Mouse (Mus musculus): ENCODE data around the gene Ubl3. TPM values are rescaled to one million over a fixed set of nuclear protein-coding genes. Genes with fewer than 3 reads are reported as not detected.

The Ubl3 gene
- polyA plus RNA-seq, 1 experiment from 2014 or later: 76.6 TPM

DNA sequence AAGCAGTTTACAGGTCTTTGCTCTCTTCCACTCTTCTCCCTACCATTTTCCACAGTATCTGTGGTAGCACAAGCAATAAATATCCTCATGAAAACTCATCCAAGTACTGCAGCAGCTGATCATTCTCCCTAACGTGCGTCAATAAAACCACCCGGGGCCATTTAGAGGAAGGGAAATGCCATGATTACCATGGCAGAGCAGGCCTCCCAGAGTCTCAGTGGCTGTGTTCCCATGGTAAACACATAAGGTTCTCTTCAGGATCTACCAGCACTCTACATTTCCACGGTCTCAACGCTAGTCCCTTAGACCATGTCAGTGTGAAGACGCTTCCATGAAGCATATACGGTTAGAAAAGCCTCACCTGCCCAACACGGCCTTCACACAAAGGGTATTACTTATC is 26.0 kb downstream of the Ubl3 start:
- ATAC-seq (ENCODE audit: low FRiP score): no peak
- H3K27ac ChIP-seq (ENCODE audit: low read depth, low read length): no peak overlapping the region
- WGBS: 77% methylated on average over 8 of the region's 8 CpGs
- no peak for DNase-seq (ENCODE audit: low spot score)
- H3K4me1 ChIP-seq (replicated peaks; ENCODE audit: control insufficient read depth, insufficient read depth, low read length): no peaks in the 10 kb centered on the region
- H3K9me3 ChIP-seq (ENCODE audit: control insufficient read depth, low read length): no peaks in the 10 kb centered on the region
- no peak overlapping the region for H3K9ac ChIP-seq (ENCODE audit: low read depth, low read length)
- no peaks in the 10 kb centered on the region for H3K27me3 ChIP-seq (ENCODE audit: control insufficient read depth, insufficient read depth, low read length)
- no peak overlapping the region for H3K4me3 ChIP-seq (ENCODE audit: low read depth, low read length)
- no peak overlapping the region for H3K4me2 ChIP-seq (replicated peaks; ENCODE audit: low read depth, low read length)
- no peaks in the 10 kb centered on the region for H3K36me3 ChIP-seq (ENCODE audit: control insufficient read depth, insufficient read depth, low read length)

DNA sequence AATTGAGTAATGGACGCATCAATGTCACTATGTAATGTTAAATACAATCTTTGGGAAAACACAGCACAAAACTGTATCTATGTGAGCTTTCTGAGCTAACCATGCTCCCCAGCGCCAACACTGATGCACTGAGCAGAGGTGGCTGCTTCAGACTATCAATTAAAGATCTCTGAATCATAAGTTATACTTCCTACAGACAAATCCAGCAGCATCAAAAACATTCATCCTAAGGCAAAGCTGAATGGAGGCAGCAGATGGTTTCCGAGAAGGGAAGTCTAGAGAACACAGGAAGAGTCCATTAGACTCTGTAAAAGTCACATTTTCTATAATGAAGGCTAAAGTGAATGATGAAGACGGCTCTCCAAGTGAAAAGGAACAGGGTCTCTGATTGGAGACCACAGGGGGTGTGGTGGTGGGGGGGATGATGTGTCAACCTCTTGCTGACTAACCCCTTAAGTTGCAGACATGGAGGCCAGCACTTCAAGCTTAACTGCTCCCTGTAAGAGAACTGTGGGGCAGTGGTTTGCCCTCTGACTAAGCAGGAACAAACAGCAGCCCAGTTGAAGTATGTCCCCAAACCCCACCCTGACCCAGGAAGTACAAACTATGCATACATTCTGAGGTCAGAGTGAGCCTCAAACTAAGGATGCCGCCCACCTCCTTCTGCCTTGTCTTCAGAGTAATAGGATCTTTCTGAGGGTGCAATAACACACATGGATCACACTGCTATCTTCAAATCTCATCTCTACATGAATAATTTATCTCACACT is 29.2 kb downstream of the Ubl3 start:
- H3K27me3 ChIP-seq (ENCODE audit: control insufficient read depth, insufficient read depth, low read length): no peaks in the 10 kb centered on the region
- no peaks in the 10 kb centered on the region for H3K9me3 ChIP-seq (ENCODE audit: control insufficient read depth, low read length)
- WGBS: 75% methylated on average over 5 of the region's 5 CpGs
- H3K27ac ChIP-seq (ENCODE audit: low read depth, low read length): no peak overlapping the region
- H3K9ac ChIP-seq (ENCODE audit: low read depth, low read length): no peak overlapping the region
- no peaks in the 10 kb centered on the region; the same call in 1 of the 2 replicates for H3K4me1 ChIP-seq (replicated peaks; ENCODE audit: control insufficient read depth, insufficient read depth, low read length)
- H3K4me3 ChIP-seq (ENCODE audit: low read depth, low read length): no peak overlapping the region
- no peak for ATAC-seq (ENCODE audit: low FRiP score)
- H3K4me2 ChIP-seq (replicated peaks; ENCODE audit: low read depth, low read length): no peak overlapping the region
- DNase-seq (ENCODE audit: low spot score): no peak
- H3K36me3 ChIP-seq (ENCODE audit: control insufficient read depth, insufficient read depth, low read length): no peaks in the 10 kb centered on the region

DNA sequence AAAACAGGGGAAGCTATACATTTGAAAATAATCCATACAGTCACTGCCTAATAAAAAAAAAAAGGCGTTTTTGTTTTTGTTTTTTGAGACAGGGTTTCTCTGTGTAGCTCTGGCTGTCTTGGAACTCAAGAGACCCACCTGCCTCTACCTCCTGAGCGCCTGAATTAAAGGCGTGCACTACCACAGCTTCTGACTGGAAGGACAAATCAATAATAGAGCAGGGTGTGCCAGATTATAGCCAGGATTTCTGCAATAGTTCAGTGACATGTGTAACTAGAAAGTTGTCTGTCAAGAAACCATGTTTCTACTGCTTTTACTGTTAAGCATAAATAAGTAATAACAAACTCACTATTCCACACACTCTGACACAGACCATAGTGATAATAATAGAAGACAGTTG is 30.2 kb downstream of the Ubl3 start:
- Histone ChIP-seq H3K4me1 (replicated peaks; ENCODE audit: control insufficient read depth, insufficient read depth, low read length) (no peaks in the 10 kb centered on the region; the same call in 1 of the 2 replicates), H3K4me3 (ENCODE audit: low read depth, low read length) (no peak overlapping the region), H3K9me3 (ENCODE audit: control insufficient read depth, low read length) (no peaks in the 10 kb centered on the region), H3K9ac (ENCODE audit: low read depth, low read length) (no peak overlapping the region), H3K27ac (ENCODE audit: low read depth, low read length) (no peak overlapping the region), H3K27me3 (ENCODE audit: control insufficient read depth, insufficient read depth, low read length) (no peaks in the 10 kb centered on the region), H3K36me3 (ENCODE audit: control insufficient read depth, insufficient read depth, low read length) (no peaks in the 10 kb centered on the region), H3K4me2 (replicated peaks; ENCODE audit: low read depth, low read length) (no peak overlapping the region)
- no peak for DNase-seq (ENCODE audit: low spot score)
- ATAC-seq (ENCODE audit: low FRiP score): no peak
- 81% methylated on average over 3 of the region's 3 CpGs for WGBS

DNA sequence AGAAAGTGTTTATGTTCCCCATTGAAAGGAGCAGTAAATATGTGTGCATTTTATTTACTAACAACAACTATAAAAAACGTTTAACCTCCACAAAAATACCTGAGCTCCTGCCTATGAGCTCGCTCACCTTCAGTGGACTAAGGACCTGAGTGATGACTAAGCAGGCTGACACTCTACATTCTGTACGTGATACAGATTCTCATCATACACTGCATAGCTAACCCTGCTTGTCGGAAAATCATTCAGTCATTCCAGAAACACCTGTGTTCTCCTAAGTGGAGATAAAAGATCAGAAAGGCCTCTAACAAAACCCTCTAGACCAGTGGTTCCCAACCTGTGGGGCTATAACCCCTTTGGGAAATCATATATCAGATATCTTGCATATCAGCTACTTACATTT is 35.1 kb downstream of the Ubl3 start:
- no peak overlapping the region for H3K27ac ChIP-seq (ENCODE audit: low read depth, low read length)
- H3K9me3 ChIP-seq (ENCODE audit: control insufficient read depth, low read length): no peaks in the 10 kb centered on the region
- H3K27me3 ChIP-seq (ENCODE audit: control insufficient read depth, insufficient read depth, low read length): no peaks in the 10 kb centered on the region
- H3K9ac ChIP-seq (ENCODE audit: low read depth, low read length): no peak overlapping the region
- H3K4me2 ChIP-seq (replicated peaks; ENCODE audit: low read depth, low read length): no peak overlapping the region
- no peaks in the 10 kb centered on the region; the same call in 1 of the 2 replicates for H3K4me1 ChIP-seq (replicated peaks; ENCODE audit: control insufficient read depth, insufficient read depth, low read length)
- 77% methylated on average over 4 of the region's 4 CpGs for WGBS
- DNase-seq (ENCODE audit: low spot score) (no peak), ATAC-seq (ENCODE audit: low FRiP score) (no peak)
- no peak overlapping the region for H3K4me3 ChIP-seq (ENCODE audit: low read depth, low read length)
- H3K36me3 ChIP-seq (ENCODE audit: control insufficient read depth, insufficient read depth, low read length): no peaks in the 10 kb centered on the region

DNA sequence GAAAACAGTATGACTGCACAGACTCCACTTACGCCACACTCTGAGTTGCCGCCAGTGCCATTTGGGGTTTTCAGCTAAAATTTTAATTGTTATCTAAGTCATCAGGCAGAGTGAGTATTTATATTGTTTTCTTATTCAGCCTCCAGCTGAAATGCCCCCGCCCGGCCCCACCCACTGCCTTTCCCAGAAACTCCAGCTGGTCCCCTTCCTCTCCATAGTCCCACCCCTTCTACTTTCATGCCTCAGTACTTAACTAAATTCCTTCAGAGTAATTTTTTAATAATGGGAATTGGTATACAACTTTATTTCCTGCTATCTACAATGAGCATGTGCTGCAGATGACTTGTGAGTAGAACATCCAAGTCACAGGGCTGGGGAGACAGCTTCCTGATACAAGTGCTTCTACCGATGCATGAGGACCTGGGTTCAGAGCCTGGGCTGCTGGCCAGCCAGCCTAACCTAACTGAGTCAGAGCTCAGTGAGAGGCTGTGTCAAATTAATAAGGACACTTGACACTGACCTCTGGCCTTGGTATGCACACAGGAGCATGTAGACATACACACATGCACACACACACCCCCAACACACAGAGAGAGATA is 40.4 kb downstream of the Ubl3 start:
- Histone ChIP-seq H3K27me3 (ENCODE audit: control insufficient read depth, insufficient read depth, low read length) (no peaks in the 10 kb centered on the region), H3K9ac (ENCODE audit: low read depth, low read length) (no peak overlapping the region), H3K36me3 (ENCODE audit: control insufficient read depth, insufficient read depth, low read length) (no peaks in the 10 kb centered on the region), H3K9me3 (ENCODE audit: control insufficient read depth, low read length) (no peaks in the 10 kb centered on the region), H3K27ac (ENCODE audit: low read depth, low read length) (no peak overlapping the region), H3K4me3 (ENCODE audit: low read depth, low read length) (no peak overlapping the region), H3K4me2 (replicated peaks; ENCODE audit: low read depth, low read length) (no peak overlapping the region), H3K4me1 (replicated peaks; ENCODE audit: control insufficient read depth, insufficient read depth, low read length) (no peaks in the 10 kb centered on the region)
- no peak for DNase-seq (ENCODE audit: low spot score)
- WGBS: 94% methylated on average over 5 of the region's 5 CpGs
- no peak for ATAC-seq (ENCODE audit: low FRiP score)

DNA sequence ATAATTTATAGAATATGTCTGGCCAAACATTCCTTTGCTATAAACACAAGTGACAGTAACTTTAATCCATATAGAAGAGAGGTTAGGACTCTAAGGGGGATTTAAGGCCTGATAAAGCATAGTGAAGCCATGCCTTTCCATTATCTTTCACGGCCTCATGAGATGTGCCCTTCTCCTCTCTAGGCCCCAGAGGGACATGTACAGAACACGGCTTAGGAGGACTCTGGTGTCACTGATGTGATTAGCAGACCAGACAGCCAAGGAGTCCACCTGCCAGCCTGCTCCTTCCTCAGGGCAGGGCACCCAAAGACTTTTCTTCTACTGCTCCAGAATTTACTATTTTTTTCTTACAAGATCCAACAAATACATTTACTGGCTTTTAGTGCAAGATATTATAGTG is 42.3 kb downstream of the Ubl3 start:
- DNase-seq (ENCODE audit: low spot score) (no peak), ATAC-seq (ENCODE audit: low FRiP score) (no peak)
- H3K27ac ChIP-seq (ENCODE audit: low read depth, low read length): no peak overlapping the region
- no peaks in the 10 kb centered on the region for H3K4me1 ChIP-seq (replicated peaks; ENCODE audit: control insufficient read depth, insufficient read depth, low read length)
- H3K9ac ChIP-seq (ENCODE audit: low read depth, low read length): no peak overlapping the region
- 76% methylated on average over 2 of the region's 2 CpGs for WGBS
- no peak overlapping the region for H3K4me2 ChIP-seq (replicated peaks; ENCODE audit: low read depth, low read length)
- no peaks in the 10 kb centered on the region for H3K36me3 ChIP-seq (ENCODE audit: control insufficient read depth, insufficient read depth, low read length)
- no peaks in the 10 kb centered on the region for H3K9me3 ChIP-seq (ENCODE audit: control insufficient read depth, low read length)
- H3K4me3 ChIP-seq (ENCODE audit: low read depth, low read length): no peak overlapping the region
- H3K27me3 ChIP-seq (ENCODE audit: control insufficient read depth, insufficient read depth, low read length): no peaks in the 10 kb centered on the region

DNA sequence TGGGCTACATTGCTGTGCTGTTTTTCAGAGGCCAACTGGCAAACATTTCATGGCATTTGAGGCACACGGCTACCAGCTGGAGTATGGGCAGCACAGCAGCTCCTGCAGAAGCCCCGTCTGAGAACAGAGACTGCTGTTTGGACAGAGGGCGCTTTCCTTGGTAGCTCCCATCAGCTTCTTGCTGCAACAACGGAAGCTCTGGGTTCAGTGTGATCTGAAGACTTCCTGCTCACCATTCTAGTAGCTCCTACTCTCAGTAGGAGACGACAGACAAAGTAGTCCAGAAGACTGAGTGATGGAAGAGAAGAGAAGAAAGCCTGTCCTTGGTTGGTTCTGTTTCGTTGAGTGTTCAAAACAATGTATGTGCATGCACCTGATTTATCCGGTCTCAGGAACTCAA is 42.9 kb downstream of the Ubl3 start:
- H3K27me3 ChIP-seq (ENCODE audit: control insufficient read depth, insufficient read depth, low read length): no peaks in the 10 kb centered on the region
- H3K4me3 ChIP-seq (ENCODE audit: low read depth, low read length): no peak overlapping the region
- no peak overlapping the region for H3K27ac ChIP-seq (ENCODE audit: low read depth, low read length)
- no peaks in the 10 kb centered on the region for H3K4me1 ChIP-seq (replicated peaks; ENCODE audit: control insufficient read depth, insufficient read depth, low read length)
- no peaks in the 10 kb centered on the region for H3K9me3 ChIP-seq (ENCODE audit: control insufficient read depth, low read length)
- no peak overlapping the region for H3K4me2 ChIP-seq (replicated peaks; ENCODE audit: low read depth, low read length)
- no peak overlapping the region for H3K9ac ChIP-seq (ENCODE audit: low read depth, low read length)
- ATAC-seq (ENCODE audit: low FRiP score) (no peak), DNase-seq (ENCODE audit: low spot score) (no peak)
- no peaks in the 10 kb centered on the region for H3K36me3 ChIP-seq (ENCODE audit: control insufficient read depth, insufficient read depth, low read length)
- WGBS: 83% methylated on average over 7 of the region's 7 CpGs

DNA sequence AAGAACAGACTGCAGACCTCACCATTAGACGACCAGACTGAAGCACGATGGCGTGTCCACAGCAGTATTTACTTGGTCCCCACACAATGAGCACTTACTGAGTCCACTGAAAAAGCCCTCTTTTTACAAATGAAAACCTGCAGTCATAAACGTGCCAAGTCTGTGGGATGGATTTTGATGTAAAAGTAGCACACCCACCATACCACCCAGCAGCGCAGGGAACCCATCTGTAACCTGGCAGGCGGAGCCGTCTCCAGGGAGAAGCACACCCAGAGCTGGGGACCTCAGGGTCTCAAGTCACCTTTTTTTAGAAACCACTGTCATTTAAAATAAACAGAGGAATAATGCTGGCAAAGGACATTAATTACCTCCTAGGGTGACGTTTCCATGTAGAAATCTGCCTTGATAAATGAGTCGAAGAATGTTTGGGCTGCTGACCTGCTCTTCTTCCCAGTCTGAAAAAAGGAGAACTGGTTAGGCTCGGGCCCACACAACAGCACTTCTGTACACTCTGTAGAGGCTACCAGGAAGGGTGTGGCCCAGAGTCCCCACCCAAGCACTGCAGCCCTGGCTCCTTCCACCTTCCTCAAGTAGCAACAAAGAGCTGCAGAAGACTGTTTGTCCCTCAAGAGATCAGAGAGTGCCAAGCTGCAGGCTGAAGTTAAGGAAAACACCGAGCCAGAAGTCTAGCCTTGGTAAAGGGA is 43.5 kb downstream of the Ubl3 start:
- DNase-seq (ENCODE audit: low spot score) (no peak), ATAC-seq (ENCODE audit: low FRiP score) (no peak)
- 89% methylated on average over 11 of the region's 11 CpGs for WGBS
- Histone ChIP-seq H3K4me3 (ENCODE audit: low read depth, low read length) (no peak overlapping the region), H3K9ac (ENCODE audit: low read depth, low read length) (no peak overlapping the region), H3K9me3 (ENCODE audit: control insufficient read depth, low read length) (no peaks in the 10 kb centered on the region), H3K36me3 (ENCODE audit: control insufficient read depth, insufficient read depth, low read length) (no peaks in the 10 kb centered on the region), H3K4me1 (replicated peaks; ENCODE audit: control insufficient read depth, insufficient read depth, low read length) (no peaks in the 10 kb centered on the region), H3K4me2 (replicated peaks; ENCODE audit: low read depth, low read length) (no peak overlapping the region), H3K27me3 (ENCODE audit: control insufficient read depth, insufficient read depth, low read length) (no peaks in the 10 kb centered on the region), H3K27ac (ENCODE audit: low read depth, low read length) (no peak overlapping the region)

All from hindbrain, embryonic 11.5 days (tissue).